Mouse (Mus musculus) liver (tissue): ENCODE data around the gene Cavin1.

ENCODE experiments used
- DNase-seq: peaks from one replicate; pipeline ENCODE4 v3.0.0-alpha.2; 2020; ENCODE audit warnings: mixed read lengths

Gene Cavin1

DNA sequence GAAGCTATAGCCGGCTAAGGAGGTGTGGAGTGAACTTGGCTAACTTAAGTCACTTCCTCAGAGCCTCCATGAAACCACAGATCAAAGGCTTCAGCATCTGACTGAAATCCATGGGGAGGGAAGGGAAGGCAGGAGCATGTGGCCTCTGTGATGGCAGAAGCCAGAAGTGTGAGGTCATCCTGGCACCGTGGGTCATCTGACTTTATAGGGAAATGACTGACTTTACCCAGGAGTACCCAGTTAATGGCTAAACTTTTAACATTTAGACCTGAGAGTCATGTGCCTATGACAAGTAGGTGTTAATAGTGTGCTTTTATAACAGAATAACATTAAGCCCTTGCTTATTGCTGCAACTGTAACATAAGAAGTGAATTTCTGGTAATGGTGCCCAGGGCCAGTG, 62.6 kb downstream of the Cavin1 start:
- DNase-seq: no peak

DNA sequence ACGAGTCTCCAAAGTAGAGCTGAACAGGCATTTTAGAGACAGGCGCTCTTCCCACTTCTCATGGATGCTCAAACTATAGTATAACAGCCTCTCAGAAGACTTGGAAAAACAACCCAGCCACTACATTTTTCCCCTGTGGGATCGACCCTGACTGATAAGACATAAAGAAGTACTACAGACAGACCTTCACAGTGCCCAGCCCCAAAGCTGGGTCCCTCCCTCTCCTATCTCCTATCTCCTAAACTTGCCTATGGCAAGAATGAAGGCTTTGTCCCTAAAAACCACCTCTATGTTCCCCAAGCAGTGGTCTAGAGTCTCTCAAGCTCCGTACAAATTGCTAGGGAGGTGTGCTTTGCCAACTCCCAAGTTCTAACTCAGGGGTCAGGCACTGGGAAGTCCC, 63.8 kb downstream of the Cavin1 start:
- no peak for DNase-seq
